Mouse (Mus musculus) embryonic facial prominence, embryonic 13.5 days (tissue): ENCODE measurements around the gene Nhp2. TPM values are rescaled to one million over a fixed set of nuclear protein-coding genes. Genes with fewer than 3 reads are reported as not detected.
"Not testable (repeated sequence)": the region's sequence is repeated elsewhere in the genome, so short reads cannot be mapped to it uniquely, and the experiment has no call there.

Experiments used
- ATAC-seq: fragments of 200-750 bp; cut with Nextera tagmentation; 2 replicates; pipeline ENCODE4 v1.8.0; 2017; ENCODE audit warnings: low read depth; ENCODE audit not compliant: insufficient number of reproducible peaks, insufficient read depth, low FRiP score, low TSS enrichment
- H3K27ac ChIP-seq: fragments of 300-500 bp; sonication (generic); 2 replicates; pipeline ENCODE4 v1.5.1; 2015; ENCODE audit warnings: moderate library complexity, mild to moderate bottlenecking, inconsistent platforms
- H3K27me3 ChIP-seq: fragments of 300-500 bp; sonication (generic); 2 replicates; pipeline ENCODE4 v1.6.1; 2015; ENCODE audit warnings: mild to moderate bottlenecking, inconsistent platforms
- H3K36me3 ChIP-seq: fragments of 300-500 bp; sonication (generic); 2 replicates; pipeline ENCODE4 v1.6.1; 2015; ENCODE audit warnings: mild to moderate bottlenecking, inconsistent platforms
- H3K4me1 ChIP-seq: fragments of 300-500 bp; sonication (generic); 2 replicates; pipeline ENCODE4 v1.6.1; 2015; ENCODE audit warnings: inconsistent platforms
- H3K4me2 ChIP-seq: fragments of 300-500 bp; sonication (generic); 2 replicates; pipeline ENCODE4 v1.6.1; 2015; ENCODE audit warnings: moderate library complexity, mild to moderate bottlenecking, inconsistent platforms
- H3K4me3 ChIP-seq: fragments of 300-500 bp; sonication (generic); 2 replicates; pipeline ENCODE4 v1.5.1; 2015; ENCODE audit warnings: mild to moderate bottlenecking, inconsistent platforms
- H3K9ac ChIP-seq: fragments of 300-500 bp; sonication (generic); 2 replicates; pipeline ENCODE4 v1.6.1; 2015; ENCODE audit warnings: mild to moderate bottlenecking, inconsistent platforms
- H3K9me3 ChIP-seq: fragments of 300-500 bp; sonication (generic); 2 replicates; pipeline ENCODE4 v1.6.1; 2016; ENCODE audit warnings: inconsistent platforms
- WGBS: fragments of 180-500 bp; shearing (Covaris S2); methylation state at CpG from one replicate; pipeline ENCODE4 v1.1.7; 2015; ENCODE audit warnings: mixed read lengths; 5-methylcytosine and 5-hydroxymethylcytosine counted together
- polyA plus RNA-seq: library from polyadenylated mRNA; unstranded; fragments of >200 nt; fragmentation: Nextera tagmentation; extraction: Ambion mirVana; gene quantifications from 2 replicates; pipeline ENCODE4 v1.2.1, GENCODE M21; 2015

Gene Nhp2
- polyA plus RNA-seq, 1 experiment from 2014 or later, result 151 TPM

GRCm38 (mm10) chr11:51625187-51625820 is 5.8 kb downstream of the Nhp2 start:
- no peak for ATAC-seq
- Histone ChIP-seq H3K4me1 (peaks cover 11% of the 10 kb centered on the region), H3K9me3 (no peaks in the 10 kb centered on the region), H3K27me3 (no peaks in the 10 kb centered on the region), H3K9ac (0 out of 2 replicates have a peak overlapping the region, but pooled peaks have one; percentile 16), H3K27ac (no peak overlapping the region), H3K36me3 (peaks cover 79% of the 10 kb centered on the region), H3K4me2 (no peak overlapping the region), H3K4me3 (no peak overlapping the region)
- WGBS, result 83% methylated on average over 5 of the region's 5 CpGs

DNA sequence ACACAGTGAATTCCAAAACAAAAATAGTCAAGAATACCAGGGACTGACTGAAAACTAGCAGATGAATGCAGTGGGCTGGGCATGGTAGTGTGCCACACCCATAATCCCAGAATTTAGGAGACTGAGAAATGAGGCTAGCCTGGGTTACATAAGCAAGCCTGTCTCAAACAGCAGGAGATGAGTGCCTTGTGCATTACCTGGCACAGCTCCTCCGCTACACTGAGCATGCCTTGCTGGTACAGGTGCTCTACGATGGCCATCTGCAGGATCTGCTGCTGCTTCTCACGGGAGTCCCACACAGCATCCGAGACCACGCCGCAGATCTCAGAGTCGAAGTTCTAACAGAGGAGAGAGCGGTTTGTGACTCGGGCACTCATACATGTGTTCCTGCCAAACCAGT is 7.9 kb downstream of the Nhp2 start:
- no peak overlapping the region for H3K27ac ChIP-seq
- no peaks in the 10 kb centered on the region for H3K27me3 ChIP-seq
- ATAC-seq, result no peak
- peaks cover 67% of the 10 kb centered on the region for H3K36me3 ChIP-seq
- no peaks in the 10 kb centered on the region for H3K9me3 ChIP-seq
- no peaks in the 10 kb centered on the region for H3K4me1 ChIP-seq
- no peak overlapping the region for H3K4me3 ChIP-seq
- WGBS, result 92% methylated on average over 9 of the region's 9 CpGs
- no peak overlapping the region for H3K4me2 ChIP-seq
- H3K9ac ChIP-seq, result no peak overlapping the region

- H3K4me3 ChIP-seq, result no peak overlapping the region
- WGBS, result 84% methylated on average over 8 of the region's 8 CpGs
These were observed 8.4 kb downstream of the Nhp2 start for GRCm38 (mm10) chr11:51627907-51628306.

GRCm38 (mm10) chr11:51629651-51630314 is 10.2 kb downstream of the Nhp2 start:
- no peak overlapping the region for H3K4me2 ChIP-seq
- H3K4me3 ChIP-seq, result no peak overlapping the region
- no peak overlapping the region for H3K9ac ChIP-seq
- H3K27me3 ChIP-seq, result no peaks in the 10 kb centered on the region
- no peak overlapping the region for H3K27ac ChIP-seq
- ATAC-seq, result no peak
- H3K4me1 ChIP-seq, result peaks cover 7% of the 10 kb centered on the region
- no peaks in the 10 kb centered on the region for H3K9me3 ChIP-seq
- WGBS, result 84% methylated on average over 15 of the region's 15 CpGs
- peaks cover 43% of the 10 kb centered on the region for H3K36me3 ChIP-seq

More at GRCm38 (mm10) chr11:51627907-51628306, 8.4 kb downstream of the Nhp2 start:
- Histone ChIP-seq H3K27ac (no peak overlapping the region), H3K4me1 (no peaks in the 10 kb centered on the region), H3K9ac (no peak overlapping the region), H3K36me3 (peaks cover 62% of the 10 kb centered on the region), H3K27me3 (no peaks in the 10 kb centered on the region), H3K9me3 (no peaks in the 10 kb centered on the region), H3K4me2 (no peak overlapping the region)
- no peak for ATAC-seq

- H3K27ac ChIP-seq, result no peak overlapping the region
- H3K9me3 ChIP-seq, result no peaks in the 10 kb centered on the region
- H3K4me3 ChIP-seq, result no peak overlapping the region
- no peak overlapping the region for H3K4me2 ChIP-seq
- 84% methylated on average over 6 of the region's 6 CpGs for WGBS
- H3K9ac ChIP-seq, result 0 out of 2 replicates have a peak overlapping the region, but pooled peaks have one; percentile 8
- peaks cover 20% of the 10 kb centered on the region for H3K36me3 ChIP-seq
- no peak for ATAC-seq
- peaks cover 16% of the 10 kb centered on the region for H3K4me1 ChIP-seq
- H3K27me3 ChIP-seq, result no peaks in the 10 kb centered on the region
These were observed 12.7 kb downstream of the Nhp2 start for GRCm38 (mm10) chr11:51632130-51632753.

GRCm38 (mm10) chr11:51633200-51633599 is 13.7 kb downstream of the Nhp2 start:
- Histone ChIP-seq H3K4me1 (peaks cover 23% of the 10 kb centered on the region), H3K36me3 (peaks cover 11% of the 10 kb centered on the region; the same call in 1 of the 2 replicates)
- ATAC-seq, H3K4me3 ChIP-seq, H3K27me3 ChIP-seq, H3K4me2 ChIP-seq, H3K9ac ChIP-seq, H3K9me3 ChIP-seq, H3K27ac ChIP-seq: not testable (repeated sequence)
- WGBS, result 94% methylated on average over 7 of the region's 7 CpGs

- Histone ChIP-seq H3K27ac (no peak overlapping the region), H3K36me3 (peaks cover 8% of the 10 kb centered on the region; the same call in 1 of the 2 replicates), H3K27me3 (no peaks in the 10 kb centered on the region), H3K4me1 (peaks cover 24% of the 10 kb centered on the region), H3K9ac (no peak overlapping the region), H3K4me2 (no peak overlapping the region), H3K4me3 (no peak overlapping the region), H3K9me3 (no peaks in the 10 kb centered on the region)
- no peak for ATAC-seq
- WGBS, result 90% methylated on average over 3 of the region's 3 CpGs
These were observed 14.2 kb downstream of the Nhp2 start for GRCm38 (mm10) chr11:51633721-51634120.

GRCm38 (mm10) chr11:51635127-51635524 is 15.6 kb downstream of the Nhp2 start:
- no peaks in the 10 kb centered on the region for H3K36me3 ChIP-seq
- no peaks in the 10 kb centered on the region for H3K27me3 ChIP-seq
- H3K4me3 ChIP-seq, result peak overlapping the region; percentile 80
- H3K9ac ChIP-seq, result peak overlapping the region; percentile 79
- 18% methylated on average over 6 of the region's 6 CpGs for WGBS
- H3K4me1 ChIP-seq, result peaks cover 24% of the 10 kb centered on the region
- no peaks in the 10 kb centered on the region for H3K9me3 ChIP-seq
- H3K4me2 ChIP-seq, result peak overlapping the region; percentile 81
- ATAC-seq, result no peak
- H3K27ac ChIP-seq, result peak overlapping the region; percentile 85

DNA sequence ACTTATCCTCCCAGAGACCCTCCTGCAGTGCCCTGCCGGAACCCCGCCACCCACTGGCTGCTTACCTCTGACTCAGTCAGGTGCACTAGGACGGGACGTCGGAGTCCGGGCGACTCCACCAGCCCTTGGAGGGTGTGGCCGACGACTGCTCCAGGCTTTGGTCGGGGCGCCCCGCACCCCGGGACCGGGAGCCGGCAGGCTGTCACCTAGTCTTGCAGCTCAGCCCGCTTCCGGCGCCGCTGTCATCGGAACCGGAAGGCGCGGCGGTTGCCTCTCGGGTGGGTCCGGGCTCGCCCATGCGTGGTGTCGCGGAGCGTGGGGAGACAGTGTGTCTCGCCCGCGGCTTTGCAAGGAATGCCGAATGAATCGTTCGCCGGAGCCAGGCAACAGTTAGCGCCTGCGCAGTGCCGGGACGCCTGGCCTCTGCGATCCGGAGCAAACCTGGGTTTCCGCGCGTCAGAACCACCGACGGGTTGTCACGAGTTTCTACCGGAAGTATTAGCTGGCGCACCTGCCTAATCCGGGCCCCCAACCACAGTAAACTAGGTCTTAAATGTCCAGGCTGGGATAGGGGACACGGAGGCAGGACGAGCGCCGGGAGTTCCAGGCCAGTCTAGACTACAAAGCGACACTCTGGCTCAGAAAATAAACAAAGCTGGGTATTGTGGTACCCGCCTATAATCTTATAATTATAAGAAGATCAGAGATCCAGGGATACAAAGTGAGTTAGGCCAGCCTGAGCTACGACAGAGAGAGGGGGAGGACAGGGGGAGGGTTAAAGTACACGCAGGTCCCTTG is 16.2 kb downstream of the Nhp2 start, which contains the start of gene Rmnd5b:
Gene Rmnd5b (minus strand): TSS at position 372 of the 798 bp plus-strand sequence.
- peak; percentile 62 for ATAC-seq
- Histone ChIP-seq H3K27ac (peak within 1 kb of the TSS; percentile 85), H3K4me1 (peaks cover 24% of the 10 kb centered on the region), H3K27me3 (no peaks in the 10 kb centered on the region), H3K9me3 (no peaks in the 10 kb centered on the region), H3K4me3 (peak within 1 kb of the TSS; percentile 80), H3K36me3 (no peaks in the 10 kb centered on the region), H3K4me2 (peak within 1 kb of the TSS; percentile 81), H3K9ac (peak within 1 kb of the TSS; percentile 79)
- WGBS, result under 1% methylated on average over 61 of the region's 61 CpGs

DNA sequence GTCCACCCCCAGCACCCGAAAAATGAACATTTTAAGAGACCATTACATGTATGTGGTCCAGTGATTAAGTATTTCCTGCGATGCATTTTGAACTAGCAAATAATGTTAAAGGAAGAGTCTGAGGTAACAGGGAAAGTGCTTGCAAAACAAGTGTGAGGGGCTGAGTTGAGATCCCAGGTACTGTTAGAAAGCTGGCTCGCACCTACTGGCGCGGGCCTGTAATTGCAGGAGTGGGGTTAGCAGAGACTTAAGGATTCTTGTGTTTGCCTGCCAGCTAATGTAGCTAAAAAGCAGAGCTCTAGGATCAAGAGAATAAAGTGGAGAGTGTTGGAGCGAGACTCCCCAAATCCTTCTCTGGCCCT is 16.8 kb downstream of the Nhp2 start:
- Histone ChIP-seq H3K36me3 (no peaks in the 10 kb centered on the region), H3K9me3 (no peaks in the 10 kb centered on the region), H3K9ac (peak overlapping the region; percentile 79), H3K4me2 (peak overlapping the region; percentile 81), H3K27ac (peak overlapping the region; percentile 85), H3K4me1 (peaks cover 24% of the 10 kb centered on the region), H3K27me3 (no peaks in the 10 kb centered on the region), H3K4me3 (peak overlapping the region; percentile 80)
- 3% methylated on average over 6 of the region's 6 CpGs for WGBS
- no peak for ATAC-seq

GRCm38 (mm10) chr11:51637971-51638414 is 18.5 kb downstream of the Nhp2 start:
- Histone ChIP-seq H3K9me3 (no peaks in the 10 kb centered on the region), H3K27me3 (no peaks in the 10 kb centered on the region), H3K4me1 (peaks cover 24% of the 10 kb centered on the region), H3K27ac (peak overlapping the region; percentile 55; the same call in 1 of the 2 replicates), H3K9ac (peak overlapping the region; percentile 41; the same call in 1 of the 2 replicates), H3K4me3 (peak overlapping the region; percentile 22), H3K4me2 (peak overlapping the region; percentile 48), H3K36me3 (0 out of 2 replicates have a peak, but pooled peaks cover 5% of the 10 kb centered on the region)
- no peak for ATAC-seq
- WGBS, result 2% methylated on average over 17 of the region's 17 CpGs
